Mouse (Mus musculus) ovary, adult 10 weeks (tissue): Measurements from ENCODE around the gene Pten. TPM values are rescaled to one million over a fixed set of nuclear protein-coding genes. Genes with fewer than 3 reads are reported as not detected.

Experiments used
- polyA plus RNA-seq: library from polyadenylated mRNA; stranded (reverse); fragments of 350-450 nt; fragmentation: Illumina TruSeq; extraction: RNeasy Lipid Tissue Mini Kit (QIAGEN cat#74804); gene quantifications from one replicate; pipeline ENCODE4 v1.2.3, GENCODE M21; 2014

The Pten gene
- polyA plus RNA-seq, result 274 TPM

DNA sequence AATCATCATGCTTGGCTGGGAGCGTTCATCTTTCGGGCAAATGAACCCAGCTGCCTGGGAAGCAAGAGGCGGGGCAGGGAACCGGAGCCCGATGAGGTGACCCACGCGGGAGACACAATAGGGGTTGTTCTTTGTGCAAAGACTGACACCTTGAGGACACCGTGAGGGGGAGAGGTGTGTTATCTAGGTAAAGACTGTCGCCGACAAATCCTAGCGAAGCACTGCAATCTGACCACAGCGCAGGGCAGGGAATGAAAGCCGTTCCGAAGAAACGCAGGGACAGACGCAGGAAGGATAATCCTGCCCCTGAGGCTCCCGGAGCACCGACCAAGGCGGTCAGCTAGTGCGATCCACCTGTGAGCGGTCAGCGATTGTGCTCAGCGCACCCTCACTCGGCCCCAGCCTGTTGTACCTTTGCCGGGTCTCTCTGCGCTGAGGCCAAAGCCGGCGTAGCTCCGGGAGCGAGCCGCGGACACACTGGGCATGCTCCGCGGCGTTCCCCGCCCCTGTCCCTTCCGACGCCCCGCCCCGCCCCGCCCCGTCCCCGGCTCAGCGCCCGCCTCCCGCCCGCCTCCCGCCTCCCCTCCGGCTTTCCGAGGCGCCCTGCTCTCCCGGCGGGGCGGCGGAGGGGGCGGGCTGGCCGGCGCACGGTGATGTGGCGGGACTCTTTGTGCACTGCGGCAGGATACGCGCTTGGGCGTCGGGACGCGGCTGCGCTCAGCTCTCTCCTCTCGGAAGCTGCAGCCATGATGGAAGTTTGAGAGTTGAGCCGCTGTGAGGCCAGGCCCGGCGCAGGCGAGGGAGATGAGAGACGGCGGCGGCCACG, at the start of gene Pten:
Gene Pten (plus strand): TSS at position 598 of the 826 bp plus-strand sequence.

DNA sequence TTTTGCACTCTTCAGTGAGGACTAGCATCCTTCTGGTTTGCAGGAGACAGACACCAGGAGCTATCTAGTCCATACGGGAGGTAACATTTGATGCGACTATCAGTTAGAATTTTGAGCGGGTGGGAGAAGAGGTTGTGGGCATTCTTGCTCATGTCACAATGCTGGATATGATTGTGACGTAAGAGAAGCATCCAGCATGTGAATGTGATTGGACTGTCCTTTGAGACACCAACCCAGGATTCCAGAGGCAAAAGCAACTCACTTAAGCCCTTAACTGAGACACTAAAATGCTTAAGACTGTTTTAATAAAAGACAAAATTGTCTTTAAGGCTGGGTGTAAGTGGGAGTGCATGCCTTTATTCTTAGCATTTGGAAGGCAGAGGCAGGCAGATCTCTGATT, 17.6 kb upstream of the Pten start, which contains the start of gene Atad1:
Gene Atad1 (minus strand): TSS at position 101 of the 400 bp plus-strand sequence.

Other genes with a start within 250 kb of the Pten start
- 162 TPM for gene Papss2, start 161.7 kb upstream of the Pten start, polyA plus RNA-seq
- 338 TPM for gene Atad1, start 17.7 kb upstream of the Pten start, polyA plus RNA-seq